Mouse (Mus musculus) midbrain, embryonic 10.5 days (tissue): ENCODE data around the gene Stat5b. TPM values are rescaled to one million over a fixed set of nuclear protein-coding genes. Genes with fewer than 3 reads are reported as not detected.

ENCODE experiments used
- DNase-seq: peaks from one replicate; pipeline ENCODE4 v3.0.0-alpha.2; 2017; ENCODE audit warnings: low spot score
- H3K27ac ChIP-seq: fragments of 300-500 bp; sonication (generic); replicated peaks from 2 replicates; pipeline ENCODE4 v1.5.1; 2016; ENCODE audit warnings: mild to moderate bottlenecking
- H3K27me3 ChIP-seq: fragments of 300-500 bp; sonication (generic); 2 replicates; pipeline ENCODE4 v1.6.1; 2016; ENCODE audit warnings: low read depth, mild to moderate bottlenecking; ENCODE audit not compliant: poor library complexity, severe bottlenecking
- H3K36me3 ChIP-seq: fragments of 300-500 bp; sonication (generic); 2 replicates; pipeline ENCODE4 v1.6.1; 2016; ENCODE audit warnings: mild to moderate bottlenecking, moderate library complexity
- H3K4me1 ChIP-seq: fragments of 300-500 bp; sonication (generic); 2 replicates; pipeline ENCODE4 v1.6.1; 2016
- H3K4me3 ChIP-seq: fragments of 300-500 bp; sonication (generic); 2 replicates; pipeline ENCODE4 v1.5.1; 2016; ENCODE audit warnings: mild to moderate bottlenecking, moderate library complexity
- H3K9me3 ChIP-seq: fragments of 300-500 bp; sonication (generic); replicated peaks from 2 replicates; pipeline ENCODE4 v1.6.1; 2016; ENCODE audit warnings: mild to moderate bottlenecking
- WGBS: fragments of 180-500 bp; shearing (Covaris S2); methylation state at CpG from one replicate; pipeline ENCODE4 v1.1.7; 2016; 5-methylcytosine and 5-hydroxymethylcytosine counted together
- polyA plus RNA-seq: library from polyadenylated mRNA; unstranded; fragments of >200 nt; fragmentation: Nextera tagmentation; extraction: Ambion mirVana; gene quantifications from 2 replicates; pipeline ENCODE4 v1.2.1, GENCODE M21; 2016

Stat5b gene
- polyA plus RNA-seq, 1 experiment from 2014 or later, result 15.0 TPM

DNA sequence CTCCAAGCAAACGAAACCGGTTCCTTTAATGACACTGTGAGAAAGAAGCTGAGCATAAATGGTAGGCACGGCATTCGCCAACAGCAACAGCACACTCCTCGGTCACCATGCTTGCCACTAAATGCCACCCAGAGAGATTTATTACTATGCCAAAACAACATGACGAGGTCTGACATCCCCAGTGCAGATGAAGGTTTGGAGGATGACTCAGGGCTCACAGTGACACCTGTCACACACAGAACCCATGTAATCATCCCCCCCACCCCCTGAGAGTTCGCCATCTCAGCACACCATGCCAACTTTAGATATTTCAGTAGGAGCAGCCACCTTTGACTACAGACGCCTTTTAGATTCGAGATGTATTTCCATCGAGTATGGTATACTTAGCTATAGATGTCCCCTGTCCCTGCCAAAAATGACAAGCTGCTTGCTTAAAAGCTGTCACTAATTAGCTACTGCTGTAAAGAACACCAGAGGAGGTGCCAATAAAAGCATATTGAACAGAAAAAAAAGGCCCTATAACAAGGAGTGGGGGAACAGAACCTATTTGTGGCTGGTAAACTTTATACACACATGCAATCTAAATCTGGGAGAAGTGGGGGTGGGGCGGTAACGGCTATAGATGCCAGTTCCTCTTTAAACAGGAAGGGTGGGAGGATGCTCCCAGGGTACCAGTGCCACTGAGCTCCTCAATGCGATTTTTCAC is 24.2 kb downstream of the Stat5b start:
- DNase-seq, result no peak
- WGBS, result 93% methylated on average over 13 of the region's 13 CpGs
- no peaks in the 10 kb centered on the region for H3K36me3 ChIP-seq

GRCm38 (mm10) chr11:100825451-100825850 is 25.1 kb downstream of the Stat5b start:
- Histone ChIP-seq H3K4me1 (peaks cover 22% of the 10 kb centered on the region), H3K36me3 (no peaks in the 10 kb centered on the region), H3K4me3 (no peak overlapping the region), H3K9me3 (no peaks in the 10 kb centered on the region), H3K27ac (no peak overlapping the region), H3K27me3 (no peaks in the 10 kb centered on the region)
- no peak for DNase-seq
- WGBS, result 92% methylated on average over 9 of the region's 9 CpGs

More for the DNA sequence above, 24.2 kb downstream of the Stat5b start:
- Histone ChIP-seq H3K4me3 (no peak overlapping the region), H3K27me3 (no peaks in the 10 kb centered on the region), H3K27ac (no peak overlapping the region), H3K4me1 (peaks cover 22% of the 10 kb centered on the region), H3K9me3 (no peaks in the 10 kb centered on the region)

- Histone ChIP-seq H3K27ac (no peak overlapping the region), H3K4me3 (no peak overlapping the region), H3K36me3 (no peaks in the 10 kb centered on the region), H3K4me1 (peaks cover 17% of the 10 kb centered on the region), H3K9me3 (no peaks in the 10 kb centered on the region), H3K27me3 (no peaks in the 10 kb centered on the region)
- WGBS, result 86% methylated on average over 7 of the region's 7 CpGs
- no peak for DNase-seq
Observed at GRCm38 (mm10) chr11:100824496-100824895, 26.0 kb downstream of the Stat5b start.

- H3K9me3 ChIP-seq, result no peaks in the 10 kb centered on the region
- H3K4me1 ChIP-seq, result peaks cover 11% of the 10 kb centered on the region
- H3K36me3 ChIP-seq, result no peaks in the 10 kb centered on the region
- H3K27ac ChIP-seq, result no peak overlapping the region
- no peak for DNase-seq
- WGBS, result 83% methylated on average over 8 of the region's 8 CpGs
- H3K27me3 ChIP-seq, result no peaks in the 10 kb centered on the region
- H3K4me3 ChIP-seq, result no peak overlapping the region
Observed at GRCm38 (mm10) chr11:100823543-100824313, 26.8 kb downstream of the Stat5b start.

DNA sequence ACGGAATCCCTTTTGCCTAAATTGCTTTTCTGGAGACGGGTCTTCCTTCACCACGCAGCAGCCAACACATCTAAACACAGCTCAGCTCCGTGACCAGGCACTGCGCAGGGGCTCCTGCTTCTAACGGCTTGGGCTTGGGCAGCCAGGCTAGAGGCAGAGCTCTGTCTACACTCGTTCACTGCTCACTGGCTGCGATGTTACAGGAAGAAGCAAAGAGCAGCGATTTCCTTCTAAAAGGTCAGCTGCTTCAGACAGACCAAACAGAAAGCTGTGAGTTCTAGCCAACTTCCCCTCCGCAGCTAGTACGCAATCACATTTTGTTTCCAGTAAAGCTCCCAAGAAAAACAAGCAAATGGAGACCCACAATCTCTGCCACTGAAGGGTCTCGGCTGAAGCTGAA is 28.2 kb downstream of the Stat5b start:
- DNase-seq, result no peak
- Histone ChIP-seq H3K4me1 (peaks cover 4% of the 10 kb centered on the region), H3K27ac (no peak overlapping the region), H3K9me3 (no peaks in the 10 kb centered on the region), H3K36me3 (no peaks in the 10 kb centered on the region), H3K4me3 (no peak overlapping the region), H3K27me3 (no peaks in the 10 kb centered on the region)
- WGBS, result 77% methylated on average over 12 of the region's 12 CpGs

DNA sequence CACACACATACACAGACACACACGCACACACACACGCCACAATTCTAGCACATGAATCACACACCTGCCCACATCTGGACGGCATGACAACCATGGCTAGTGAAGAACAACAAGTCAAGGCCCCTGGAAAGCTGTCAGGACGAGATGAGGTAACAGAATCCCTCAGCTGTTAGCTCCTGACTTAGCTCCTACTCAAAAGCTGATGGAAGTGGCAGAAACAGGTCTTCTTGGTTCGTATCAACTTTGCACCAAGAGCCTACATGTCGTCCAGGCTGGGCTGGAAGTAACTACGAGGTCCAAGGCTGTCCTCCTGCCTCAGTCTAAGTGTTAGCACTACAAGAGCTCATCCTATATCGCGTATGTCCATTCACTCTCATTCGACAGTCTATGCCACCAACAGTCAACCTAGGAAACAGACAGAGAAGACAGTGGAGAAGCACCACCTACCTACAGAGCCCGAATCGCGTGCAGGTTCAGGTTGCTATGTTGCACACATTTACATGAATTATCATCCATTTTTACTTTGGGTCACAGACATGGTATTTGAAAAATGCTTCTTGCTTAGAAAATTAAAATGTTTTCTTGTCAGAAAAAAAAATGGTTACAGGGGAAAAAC is 28.8 kb downstream of the Stat5b start:
- DNase-seq, result no peak
- 90% methylated on average over 13 of the region's 13 CpGs for WGBS
- H3K27ac ChIP-seq, result no peak overlapping the region
- H3K4me1 ChIP-seq, result peaks cover 4% of the 10 kb centered on the region
- no peaks in the 10 kb centered on the region for H3K9me3 ChIP-seq
- no peaks in the 10 kb centered on the region for H3K27me3 ChIP-seq
- H3K4me3 ChIP-seq, result no peak overlapping the region
- no peaks in the 10 kb centered on the region for H3K36me3 ChIP-seq

GRCm38 (mm10) chr11:100820047-100820446 is 30.5 kb downstream of the Stat5b start:
- no peaks in the 10 kb centered on the region for H3K9me3 ChIP-seq
- WGBS, result 90% methylated on average over 8 of the region's 8 CpGs
- peaks cover 2% of the 10 kb centered on the region for H3K4me1 ChIP-seq
- no peaks in the 10 kb centered on the region for H3K36me3 ChIP-seq
- DNase-seq, result no peak
- H3K27me3 ChIP-seq, result no peaks in the 10 kb centered on the region
- no peak overlapping the region for H3K4me3 ChIP-seq
- H3K27ac ChIP-seq, result no peak overlapping the region

GRCm38 (mm10) chr11:100819626-100820025 is 30.9 kb downstream of the Stat5b start:
- H3K27me3 ChIP-seq, result no peaks in the 10 kb centered on the region
- 94% methylated on average over 16 of the region's 16 CpGs for WGBS
- H3K4me3 ChIP-seq, result no peak overlapping the region
- no peaks in the 10 kb centered on the region for H3K36me3 ChIP-seq
- H3K27ac ChIP-seq, result no peak overlapping the region
- DNase-seq, result no peak
- no peaks in the 10 kb centered on the region; the same call in 1 of the 2 replicates for H3K4me1 ChIP-seq
- H3K9me3 ChIP-seq, result no peaks in the 10 kb centered on the region

GRCm38 (mm10) chr11:100819048-100819447 is 31.5 kb downstream of the Stat5b start:
- DNase-seq, result no peak
- peaks cover 4% of the 10 kb centered on the region for H3K4me1 ChIP-seq
- H3K9me3 ChIP-seq, result no peaks in the 10 kb centered on the region
- H3K4me3 ChIP-seq, result no peak overlapping the region
- H3K27ac ChIP-seq, result no peak overlapping the region
- no peaks in the 10 kb centered on the region for H3K36me3 ChIP-seq
- no peaks in the 10 kb centered on the region for H3K27me3 ChIP-seq
- WGBS, result 85% methylated on average over 8 of the region's 8 CpGs

- DNase-seq, result no peak
- H3K4me1 ChIP-seq, result peaks cover 4% of the 10 kb centered on the region
- WGBS, result 92% methylated on average over 15 of the region's 15 CpGs
Observed at GRCm38 (mm10) chr11:100818359-100819012, 32.0 kb downstream of the Stat5b start.

DNA sequence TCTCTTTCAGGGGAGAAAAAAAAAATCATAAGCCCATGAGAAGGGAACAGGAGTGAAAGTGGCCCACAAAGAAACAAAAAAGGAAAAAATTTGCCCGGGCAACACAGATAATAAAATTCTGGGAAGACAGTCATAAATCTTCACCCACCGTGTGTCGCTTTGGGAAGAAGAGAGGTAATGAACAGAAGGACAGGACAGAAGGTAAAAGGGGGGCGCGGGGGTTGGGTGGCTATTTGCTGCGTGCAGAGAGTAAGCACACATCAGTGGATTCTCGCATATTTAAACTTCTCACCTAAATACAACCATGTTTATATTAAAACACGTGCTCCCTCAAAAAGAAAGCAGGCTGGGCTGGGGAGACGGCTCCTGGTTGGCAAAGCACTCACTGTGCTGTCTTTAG is 33.2 kb downstream of the Stat5b start:
- H3K9me3 ChIP-seq, result no peaks in the 10 kb centered on the region
- no peaks in the 10 kb centered on the region for H3K27me3 ChIP-seq
- H3K4me3 ChIP-seq, result no peak overlapping the region
- no peak for DNase-seq
- H3K27ac ChIP-seq, result no peak overlapping the region
- H3K4me1 ChIP-seq, result peaks cover 4% of the 10 kb centered on the region
- no peaks in the 10 kb centered on the region for H3K36me3 ChIP-seq
- WGBS, result 91% methylated on average over 9 of the region's 9 CpGs

More at GRCm38 (mm10) chr11:100818359-100819012, 32.0 kb downstream of the Stat5b start:
- H3K27me3 ChIP-seq, result no peaks in the 10 kb centered on the region
- H3K27ac ChIP-seq, result no peak overlapping the region
- H3K4me3 ChIP-seq, result no peak overlapping the region
- H3K9me3 ChIP-seq, result no peaks in the 10 kb centered on the region
- no peaks in the 10 kb centered on the region for H3K36me3 ChIP-seq

GRCm38 (mm10) chr11:100816801-100817200 is 33.7 kb downstream of the Stat5b start:
- no peaks in the 10 kb centered on the region for H3K27me3 ChIP-seq
- no peak for DNase-seq
- H3K9me3 ChIP-seq, result no peaks in the 10 kb centered on the region; the same call in 1 of the 2 replicates
- peaks cover 4% of the 10 kb centered on the region for H3K4me1 ChIP-seq
- no peak overlapping the region for H3K27ac ChIP-seq
- no peaks in the 10 kb centered on the region for H3K36me3 ChIP-seq
- WGBS, result 88% methylated on average over 4 of the region's 4 CpGs
- H3K4me3 ChIP-seq, result no peak overlapping the region
